Mouse (Mus musculus): ENCODE results near the gene Npas3. TPM values are rescaled to one million over a fixed set of nuclear protein-coding genes. Genes with fewer than 3 reads are reported as not detected.

The Npas3 gene
- total RNA-seq, 2 experiments from 2014 or later = 0.05 TPM; not detected in 1

GRCm38 (mm10) chr12:53826812-53827211 lies 578.3 kb downstream of the Npas3 start:
- ATAC-seq (replicated peaks; ENCODE audit: low FRiP score, low TSS enrichment, poor library complexity, severe bottlenecking) = no peak

- ATAC-seq (replicated peaks; ENCODE audit: low FRiP score, low TSS enrichment, poor library complexity, severe bottlenecking) = peak; percentile 81
Measured at GRCm38 (mm10) chr12:53832590-53832989, 584.1 kb downstream of the Npas3 start.

GRCm38 (mm10) chr12:53833348-53833747 lies 584.9 kb downstream of the Npas3 start:
- ATAC-seq (replicated peaks; ENCODE audit: low FRiP score, low TSS enrichment, poor library complexity, severe bottlenecking) = no peak

- ATAC-seq (replicated peaks; ENCODE audit: low FRiP score, low TSS enrichment, poor library complexity, severe bottlenecking) = no peak
Measured at GRCm38 (mm10) chr12:53836031-53836790, 587.7 kb downstream of the Npas3 start.

GRCm38 (mm10) chr12:53837408-53837807 lies 588.9 kb downstream of the Npas3 start:
- ATAC-seq (replicated peaks; ENCODE audit: low FRiP score, low TSS enrichment, poor library complexity, severe bottlenecking) = no peak

- no peak for ATAC-seq (replicated peaks; ENCODE audit: low FRiP score, low TSS enrichment, poor library complexity, severe bottlenecking)
Measured at GRCm38 (mm10) chr12:53838541-53838940, 590.1 kb downstream of the Npas3 start.

- ATAC-seq (replicated peaks; ENCODE audit: low FRiP score, low TSS enrichment, poor library complexity, severe bottlenecking) = no peak
Measured at GRCm38 (mm10) chr12:53841928-53842671, 593.6 kb downstream of the Npas3 start.

GRCm38 (mm10) chr12:53843626-53844025 lies 595.1 kb downstream of the Npas3 start:
- ATAC-seq (replicated peaks; ENCODE audit: low FRiP score, low TSS enrichment, poor library complexity, severe bottlenecking) = no peak

GRCm38 (mm10) chr12:53846154-53846665 lies 597.7 kb downstream of the Npas3 start:
- no peak for ATAC-seq (replicated peaks; ENCODE audit: low FRiP score, low TSS enrichment, poor library complexity, severe bottlenecking)

- ATAC-seq (replicated peaks; ENCODE audit: low FRiP score, low TSS enrichment, poor library complexity, severe bottlenecking) = no peak
Measured at GRCm38 (mm10) chr12:53849263-53849662, 600.8 kb downstream of the Npas3 start.

GRCm38 (mm10) chr12:53852432-53852831 lies 604.0 kb downstream of the Npas3 start:
- ATAC-seq (replicated peaks; ENCODE audit: low FRiP score, low TSS enrichment, poor library complexity, severe bottlenecking) = no peak

- no peak for ATAC-seq (replicated peaks; ENCODE audit: low FRiP score, low TSS enrichment, poor library complexity, severe bottlenecking)
Measured at GRCm38 (mm10) chr12:53860176-53860575, 611.7 kb downstream of the Npas3 start.

GRCm38 (mm10) chr12:53862281-53862680 lies 613.8 kb downstream of the Npas3 start:
- ATAC-seq (replicated peaks; ENCODE audit: low FRiP score, low TSS enrichment, poor library complexity, severe bottlenecking) = no peak

- no peak for ATAC-seq (replicated peaks; ENCODE audit: low FRiP score, low TSS enrichment, poor library complexity, severe bottlenecking)
Measured at GRCm38 (mm10) chr12:53864436-53865136, 616.1 kb downstream of the Npas3 start.

- ATAC-seq (replicated peaks; ENCODE audit: low FRiP score, low TSS enrichment, poor library complexity, severe bottlenecking) = no peak
Measured at GRCm38 (mm10) chr12:53865691-53866090, 617.2 kb downstream of the Npas3 start.

GRCm38 (mm10) chr12:53869981-53870380 lies 621.5 kb downstream of the Npas3 start:
- ATAC-seq (replicated peaks; ENCODE audit: low FRiP score, low TSS enrichment, poor library complexity, severe bottlenecking) = no peak

- no peak for ATAC-seq (replicated peaks; ENCODE audit: low FRiP score, low TSS enrichment, poor library complexity, severe bottlenecking)
Measured at GRCm38 (mm10) chr12:53875226-53875625, 626.7 kb downstream of the Npas3 start.

- ATAC-seq (replicated peaks; ENCODE audit: low FRiP score, low TSS enrichment, poor library complexity, severe bottlenecking) = no peak
Measured at GRCm38 (mm10) chr12:53876693-53877092, 628.2 kb downstream of the Npas3 start.

- ATAC-seq (replicated peaks; ENCODE audit: low FRiP score, low TSS enrichment, poor library complexity, severe bottlenecking) = no peak
Measured at GRCm38 (mm10) chr12:53881684-53882083, 633.2 kb downstream of the Npas3 start.

GRCm38 (mm10) chr12:53882863-53883262 lies 634.4 kb downstream of the Npas3 start:
- no peak for ATAC-seq (replicated peaks; ENCODE audit: low FRiP score, low TSS enrichment, poor library complexity, severe bottlenecking)
